ENCODE assay signal across 13 mouse cellular contexts in genomic region chr13:29549761-29550160, GRCm38 (mm10).
A peak's percentile ranks its signal among the peaks of the same experiment; 100 is the strongest.
DNase-seq lines count a peak whose midpoint lies in the region; ATAC-seq and TF ChIP-seq lines count a peak whose summit lies in the region.
"Had no signal": no experiment of that assay in that cellular context is flagged by ENCODE, and none has a peak within 500 bp of the region (broad histone marks: within the 10 kb centered on the region; RNA-seq: fewer than 3 reads in every experiment).

No protein-coding gene starts in this region.

- no peak for TF ChIP-seq EP300 in heart, adult 2 months (IDR thresholded peaks at IDR 0.05; ENCODE audit: insufficient read depth, low read depth, low read length)

- H3K4me3 ChIP-seq in heart, adult 2 months = no peak overlapping the region
- H3K4me3 ChIP-seq in midbrain, postnatal 0 days (ENCODE audit: low read depth, low read length) = no peak overlapping the region
- H3K4me3 ChIP-seq in midbrain, embryonic 14.5 days (replicated peaks; ENCODE audit: low read depth, low read length) = no peak overlapping the region
- H3K4me3 ChIP-seq in heart, embryonic 12.5 days = no peak overlapping the region
- H3K4me3 ChIP-seq: limb, embryonic 13.5 days had no signal

- H3K27ac ChIP-seq in heart, adult 2 months = peak overlapping the region; percentile 56
- H3K27ac ChIP-seq in midbrain, postnatal 0 days (ENCODE audit: low read depth, low read length) = no peak overlapping the region
- no peak overlapping the region for H3K27ac ChIP-seq in midbrain, embryonic 14.5 days (replicated peaks; ENCODE audit: low read depth, low read length)
- H3K27ac ChIP-seq in heart, embryonic 12.5 days (ENCODE audit: poor library complexity, severe bottlenecking) = peak overlapping the region; percentile 51; the same call in 1 of the 2 replicates
- H3K27ac ChIP-seq: hindbrain, embryonic 14.5 days; limb, embryonic 13.5 days had no signal

- no peaks in the 10 kb centered on the region for H3K27me3 ChIP-seq in heart, adult 2 months (ENCODE audit: control insufficient read depth, insufficient read depth, low read length)
- no peaks in the 10 kb centered on the region for H3K27me3 ChIP-seq in midbrain, postnatal 0 days (ENCODE audit: insufficient read depth, low read length)
- H3K27me3 ChIP-seq in midbrain, embryonic 14.5 days (ENCODE audit: control insufficient read depth, insufficient read depth, low read length) = no peaks in the 10 kb centered on the region
- no peaks in the 10 kb centered on the region for H3K27me3 ChIP-seq in heart, embryonic 12.5 days (replicated peaks)
- H3K27me3 ChIP-seq: limb, embryonic 13.5 days had no signal

- H3K4me2 ChIP-seq in midbrain, postnatal 0 days (ENCODE audit: low read depth, low read length, poor library complexity, severe bottlenecking) = no peak overlapping the region
- no peak overlapping the region for H3K4me2 ChIP-seq in midbrain, embryonic 14.5 days (ENCODE audit: low read length)
- H3K4me2 ChIP-seq in heart, embryonic 12.5 days = no peak overlapping the region
- H3K4me2 ChIP-seq: hindbrain, embryonic 14.5 days; limb, embryonic 13.5 days; midbrain, embryonic 11.5 days had no signal

- H3K9me3 ChIP-seq in midbrain, postnatal 0 days (ENCODE audit: low read length) = no peaks in the 10 kb centered on the region
- H3K9me3 ChIP-seq in midbrain, embryonic 14.5 days (ENCODE audit: control insufficient read depth, low read length) = no peaks in the 10 kb centered on the region
- no peaks in the 10 kb centered on the region for H3K9me3 ChIP-seq in heart, embryonic 12.5 days (replicated peaks)
- H3K9me3 ChIP-seq: limb, embryonic 13.5 days had no signal

- TF ChIP-seq POLR2A in heart, adult 2 months (IDR thresholded peaks at IDR 0.05; ENCODE audit: insufficient read depth, low read depth, low read length) = no peak

- TF ChIP-seq CTCF in heart, adult 2 months (IDR thresholded peaks at IDR 0.05) = no peak
- TF ChIP-seq CTCF in midbrain, postnatal 0 days (IDR thresholded peaks at IDR 0.05) = no peak

- no peaks in the 10 kb centered on the region for H3K79me2 ChIP-seq in heart, adult 2 months (replicated peaks; ENCODE audit: control insufficient read depth, insufficient read depth, low read length)

- WGBS in heart, adult 2 months = 42% methylated on average over 2 of the region's 2 CpGs
- 61% methylated on average over 2 of the region's 2 CpGs for WGBS in midbrain, postnatal 0 days
- WGBS in midbrain, embryonic 14.5 days = 75% methylated on average over 2 of the region's 2 CpGs
- WGBS in heart, embryonic 12.5 days = 46% methylated on average over 2 of the region's 2 CpGs

- peak in 1 of 2 experiments; percentile 7 for DNase-seq in heart, adult 2 months
- no peak for DNase-seq in heart, postnatal 25 days (ENCODE audit: low spot score)
- DNase-seq in midbrain, postnatal 0 days (ENCODE audit: low spot score) = peak; percentile 10
- DNase-seq in midbrain, embryonic 14.5 days = no peak
- peak; percentile 47 to 51 for DNase-seq in kidney, postnatal 36 days
- DNase-seq: adrenal gland, postnatal 25 days; gastrocnemius, postnatal 14 days; liver, postnatal 0 days had no signal

- intact Hi-C loops in heart, adult 2 months (cut with DNase I) = no loop called here
- intact Hi-C loops in heart, postnatal 25 days (cut with DNase I) = no loop called here

- H3K9ac ChIP-seq in heart, adult 2 months (ENCODE audit: low read depth, low read length) = no peak overlapping the region
- no peak overlapping the region for H3K9ac ChIP-seq in midbrain, postnatal 0 days (replicated peaks; ENCODE audit: low read length, poor library complexity, severe bottlenecking)
- no peak overlapping the region for H3K9ac ChIP-seq in midbrain, embryonic 14.5 days (replicated peaks; ENCODE audit: low read length)
- H3K9ac ChIP-seq in heart, embryonic 12.5 days = no peak overlapping the region
- H3K9ac ChIP-seq: hindbrain, embryonic 14.5 days; limb, embryonic 13.5 days; liver, postnatal 0 days had no signal

- no peak for ATAC-seq in midbrain, postnatal 0 days (ENCODE audit: low FRiP score)
- no peak for ATAC-seq in midbrain, embryonic 14.5 days (ENCODE audit: low FRiP score, low TSS enrichment)
- ATAC-seq in heart, embryonic 12.5 days (ENCODE audit: insufficient number of reproducible peaks, low FRiP score) = no peak
- no peak for ATAC-seq in inflammation-experienced regulatory T-cells, adult 6 months
- ATAC-seq: liver, postnatal 0 days had no signal

- H3K4me1 ChIP-seq in heart, adult 2 months (ENCODE audit: control insufficient read depth, insufficient read depth, low read length) = peaks cover 3% of the 10 kb centered on the region
- H3K4me1 ChIP-seq in midbrain, postnatal 0 days (ENCODE audit: insufficient read depth, low read length) = no peaks in the 10 kb centered on the region
- no peaks in the 10 kb centered on the region for H3K4me1 ChIP-seq in midbrain, embryonic 14.5 days (ENCODE audit: control insufficient read depth, insufficient read depth, low read length)
- peaks cover 18% of the 10 kb centered on the region; the same call in 1 of the 2 replicates for H3K4me1 ChIP-seq in heart, embryonic 12.5 days (replicated peaks)

- H3K36me3 ChIP-seq in heart, adult 2 months (ENCODE audit: control insufficient read depth, insufficient read depth, low read length) = peaks cover 5% of the 10 kb centered on the region
- no peaks in the 10 kb centered on the region for H3K36me3 ChIP-seq in midbrain, postnatal 0 days (ENCODE audit: insufficient read depth, low read length)
- H3K36me3 ChIP-seq in midbrain, embryonic 14.5 days (ENCODE audit: control insufficient read depth, insufficient read depth, low read length) = no peaks in the 10 kb centered on the region
- no peaks in the 10 kb centered on the region for H3K36me3 ChIP-seq in heart, embryonic 12.5 days

Comparison
In these comparisons a context has a peak if more than half of its experiments do, and no peak if none do; other contexts are left out.
1. DNase-seq: peak in midbrain, postnatal 0 days (single experiment) and kidney, postnatal 36 days (2 of 2); none in heart, postnatal 25 days (single experiment) and midbrain, embryonic 14.5 days (single experiment).
2. H3K27ac ChIP-seq: peak in heart, adult 2 months (single experiment) and heart, embryonic 12.5 days (single experiment); none in midbrain, postnatal 0 days (single experiment) and midbrain, embryonic 14.5 days (single experiment).